Mouse (Mus musculus): ENCODE results near the gene Rbp3. TPM values are rescaled to one million over a fixed set of nuclear protein-coding genes. Genes with fewer than 3 reads are reported as not detected.

Rbp3 gene
- polyA plus RNA-seq (2015; fragmentation: Nextera tagmentation; extraction: Ambion mirVana) = 0.02 TPM in 1 of 2 replicates, not detected in the other

DNA sequence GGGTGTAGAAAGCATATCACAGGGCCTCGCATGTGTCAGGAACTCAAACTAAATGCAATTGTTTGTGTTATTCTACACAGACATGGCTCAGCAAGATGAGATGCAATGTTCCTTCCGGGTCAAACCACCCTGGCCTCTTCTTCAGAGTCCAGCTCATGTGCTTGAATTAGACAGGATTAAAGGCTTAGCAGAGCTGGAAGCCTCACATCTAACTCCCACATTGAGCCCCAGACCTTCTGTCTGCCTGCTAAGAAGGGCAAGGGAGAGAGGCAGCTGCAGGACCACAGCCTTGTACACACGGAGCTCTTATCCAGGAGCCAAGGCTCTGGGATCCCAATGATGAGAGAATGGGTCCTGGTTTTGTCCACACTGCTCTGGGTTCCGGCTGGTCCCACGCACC, at the start of gene Rbp3:
Rbp3 (plus strand) TSS at position 243 of the 400 bp plus-strand sequence.
- no peaks in the 10 kb centered on the region for H3K36me3 ChIP-seq
- no peaks in the 10 kb centered on the region for H3K4me1 ChIP-seq
- no peak within 1 kb of the TSS for H3K4me2 ChIP-seq
- H3K27me3 ChIP-seq = no peaks in the 10 kb centered on the region
- WGBS = 89% methylated on average over 5 of the region's 5 CpGs
- ATAC-seq (ENCODE audit: borderline replicate concordance, extremely low read depth, low FRiP score, low TSS enrichment) = no peak
- H3K4me3 ChIP-seq = no peak within 1 kb of the TSS
- no peak within 1 kb of the TSS for H3K9ac ChIP-seq
- H3K9me3 ChIP-seq = no peaks in the 10 kb centered on the region
- H3K27ac ChIP-seq = no peak within 1 kb of the TSS

DNA sequence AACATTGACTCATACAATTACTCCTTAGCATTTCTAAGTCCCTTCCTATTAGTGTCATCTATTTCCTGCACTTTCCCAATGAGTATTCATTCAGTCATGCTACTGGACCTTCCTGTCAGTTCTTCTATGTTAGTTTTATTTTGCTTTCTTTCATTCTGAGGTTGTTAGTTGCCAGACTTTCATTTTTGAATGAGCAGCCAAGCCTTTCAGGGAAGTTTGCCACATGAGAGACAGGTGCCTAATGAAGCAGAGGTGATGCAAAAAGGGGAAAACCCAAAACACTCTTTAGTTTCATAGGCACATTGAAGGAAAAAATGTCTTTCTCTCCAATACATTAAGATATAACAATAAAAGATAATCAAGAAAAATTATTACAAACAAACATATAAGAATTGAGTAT, 49.0 kb upstream of the Rbp3 start:
- Histone ChIP-seq H3K27me3 (no peaks in the 10 kb centered on the region), H3K9ac (no peak overlapping the region), H3K9me3 (no peaks in the 10 kb centered on the region), H3K4me2 (no peak overlapping the region), H3K27ac (no peak overlapping the region), H3K4me3 (no peak overlapping the region), H3K36me3 (no peaks in the 10 kb centered on the region), H3K4me1 (no peaks in the 10 kb centered on the region)
- no peak for ATAC-seq (ENCODE audit: borderline replicate concordance, extremely low read depth, low FRiP score, low TSS enrichment)

DNA sequence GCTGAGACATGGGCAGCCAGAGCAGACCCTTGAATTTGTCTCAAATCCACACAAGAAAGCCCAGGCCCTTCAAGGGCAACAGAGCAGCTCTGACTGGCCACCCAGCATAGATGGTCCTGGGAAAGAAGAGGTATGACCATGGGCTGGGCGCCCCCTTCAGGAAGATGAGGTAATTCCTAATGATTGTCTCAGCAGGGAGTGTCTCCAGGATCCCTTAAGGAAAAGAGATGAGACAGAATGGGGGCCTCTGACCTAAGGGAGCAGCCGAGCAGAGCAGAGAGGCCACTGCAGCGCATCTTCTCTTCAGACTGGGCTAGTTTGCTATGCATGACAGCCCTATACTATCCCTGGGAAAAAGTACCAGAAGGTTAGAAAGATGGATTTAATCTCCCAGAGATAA, 40.1 kb upstream of the Rbp3 start:
- Histone ChIP-seq H3K4me2 (no peak overlapping the region), H3K9me3 (no peaks in the 10 kb centered on the region), H3K27me3 (peaks cover 6% of the 10 kb centered on the region; the same call in 1 of the 2 replicates), H3K4me1 (no peaks in the 10 kb centered on the region), H3K36me3 (no peaks in the 10 kb centered on the region), H3K4me3 (no peak overlapping the region), H3K27ac (no peak overlapping the region), H3K9ac (no peak overlapping the region)
- 16% methylated on average over 3 of the region's 3 CpGs for WGBS
- ATAC-seq (ENCODE audit: borderline replicate concordance, extremely low read depth, low FRiP score, low TSS enrichment) = no peak

DNA sequence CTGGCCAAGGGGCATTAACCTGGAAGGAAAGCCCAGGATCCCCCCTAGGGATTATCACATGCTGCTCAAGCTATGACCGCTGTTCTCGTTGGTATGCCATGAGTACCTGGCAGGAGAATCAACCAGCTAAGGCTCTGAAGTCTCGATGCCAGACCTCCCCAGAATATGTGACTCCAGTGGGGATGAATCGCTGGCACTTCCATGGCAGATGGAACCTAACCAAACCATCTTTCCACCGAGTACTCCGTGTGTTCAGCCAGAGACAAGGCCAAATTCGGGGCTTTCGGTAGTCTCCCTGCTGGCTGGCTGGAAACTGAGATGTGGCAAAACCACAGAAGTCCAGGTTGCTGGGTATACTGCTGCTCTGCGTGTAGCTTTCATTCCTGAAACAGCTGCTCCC, 39.6 kb upstream of the Rbp3 start:
- Histone ChIP-seq H3K4me3 (no peak overlapping the region), H3K4me2 (no peak overlapping the region), H3K36me3 (no peaks in the 10 kb centered on the region), H3K9me3 (no peaks in the 10 kb centered on the region), H3K9ac (no peak overlapping the region), H3K27ac (no peak overlapping the region), H3K4me1 (no peaks in the 10 kb centered on the region), H3K27me3 (peaks cover 6% of the 10 kb centered on the region; the same call in 1 of the 2 replicates)
- WGBS = 87% methylated on average over 9 of the region's 9 CpGs
- ATAC-seq (ENCODE audit: borderline replicate concordance, extremely low read depth, low FRiP score, low TSS enrichment) = no peak

DNA sequence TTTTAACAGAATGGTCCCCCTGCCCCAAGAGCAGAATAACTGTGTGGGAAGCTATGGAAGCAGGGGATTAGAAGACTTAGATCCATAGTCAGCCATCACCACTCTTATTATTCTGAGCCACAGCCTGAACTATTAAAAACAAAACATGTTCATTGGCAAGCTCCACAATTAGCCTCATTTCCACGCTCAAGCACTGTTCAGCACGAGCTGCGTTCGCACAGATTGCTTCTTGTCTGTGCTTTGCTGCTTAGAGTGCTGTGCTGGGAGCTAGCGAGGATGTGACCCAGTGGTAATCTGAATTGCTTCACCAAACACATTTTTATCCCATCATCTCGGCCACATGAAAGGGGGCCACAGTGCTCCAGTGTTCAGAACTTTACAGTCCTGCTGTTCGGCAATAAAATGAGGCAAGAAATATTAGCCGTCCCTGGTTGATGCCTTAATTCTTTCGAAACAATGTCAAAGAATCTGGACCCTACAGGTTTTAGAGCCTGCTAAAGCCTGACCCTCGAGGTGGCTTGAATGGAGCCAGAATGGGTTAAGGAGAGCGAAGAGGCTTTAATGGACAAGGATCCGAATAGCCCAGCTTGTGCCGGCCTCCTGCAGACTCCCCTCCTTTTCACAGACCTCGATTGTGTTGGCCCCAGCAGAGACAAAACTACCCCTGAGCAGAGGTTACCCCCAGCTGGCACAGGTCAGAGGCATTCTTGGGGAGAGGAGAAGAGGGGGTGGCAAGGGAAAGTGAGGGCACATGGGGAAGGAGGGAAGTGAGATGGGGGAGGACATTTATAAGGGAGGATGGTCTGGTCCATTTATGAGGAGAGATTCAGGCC, 32.9 kb upstream of the Rbp3 start:
- H3K27me3 ChIP-seq = peaks cover 70% of the 10 kb centered on the region
- H3K4me3 ChIP-seq = no peak overlapping the region
- 49% methylated on average over 14 of the region's 14 CpGs for WGBS

DNA sequence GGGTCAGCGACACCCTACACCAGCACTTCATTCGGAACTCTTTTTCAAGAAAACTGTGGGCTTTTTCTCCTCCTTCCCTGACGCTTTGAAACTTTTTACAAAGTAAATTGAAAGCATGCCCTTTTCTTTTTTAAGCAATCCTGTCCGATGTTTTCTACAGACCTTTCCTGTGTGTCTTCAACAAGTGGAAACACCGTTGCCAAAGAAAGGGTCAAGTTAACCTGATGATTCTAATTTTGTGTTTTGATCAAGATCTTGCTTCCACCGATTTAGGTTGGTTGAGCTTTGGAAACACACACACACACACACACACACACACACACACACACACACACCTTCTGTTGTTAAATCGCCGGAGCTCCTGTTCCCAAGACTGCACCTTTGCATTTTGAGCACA, 31.0 kb upstream of the Rbp3 start:
- no peak overlapping the region for H3K27ac ChIP-seq
- peak overlapping the region; percentile 98 for H3K4me2 ChIP-seq
- peak overlapping the region; percentile 53 for H3K4me3 ChIP-seq
- WGBS = 18% methylated on average over 8 of the region's 8 CpGs
- peaks cover 77% of the 10 kb centered on the region for H3K27me3 ChIP-seq
- ATAC-seq (ENCODE audit: borderline replicate concordance, extremely low read depth, low FRiP score, low TSS enrichment) = no peak
- no peaks in the 10 kb centered on the region for H3K36me3 ChIP-seq
- H3K9ac ChIP-seq = no peak overlapping the region
- peaks cover 16% of the 10 kb centered on the region; the same call in 1 of the 2 replicates for H3K4me1 ChIP-seq
- H3K9me3 ChIP-seq = no peaks in the 10 kb centered on the region

More for the DNA sequence above, 32.9 kb upstream of the Rbp3 start:
- Histone ChIP-seq H3K4me1 (peaks cover 8% of the 10 kb centered on the region; the same call in 1 of the 2 replicates), H3K4me2 (no peak overlapping the region), H3K9me3 (no peaks in the 10 kb centered on the region), H3K27ac (no peak overlapping the region), H3K9ac (no peak overlapping the region), H3K36me3 (no peaks in the 10 kb centered on the region)
- no peak for ATAC-seq (ENCODE audit: borderline replicate concordance, extremely low read depth, low FRiP score, low TSS enrichment)

DNA sequence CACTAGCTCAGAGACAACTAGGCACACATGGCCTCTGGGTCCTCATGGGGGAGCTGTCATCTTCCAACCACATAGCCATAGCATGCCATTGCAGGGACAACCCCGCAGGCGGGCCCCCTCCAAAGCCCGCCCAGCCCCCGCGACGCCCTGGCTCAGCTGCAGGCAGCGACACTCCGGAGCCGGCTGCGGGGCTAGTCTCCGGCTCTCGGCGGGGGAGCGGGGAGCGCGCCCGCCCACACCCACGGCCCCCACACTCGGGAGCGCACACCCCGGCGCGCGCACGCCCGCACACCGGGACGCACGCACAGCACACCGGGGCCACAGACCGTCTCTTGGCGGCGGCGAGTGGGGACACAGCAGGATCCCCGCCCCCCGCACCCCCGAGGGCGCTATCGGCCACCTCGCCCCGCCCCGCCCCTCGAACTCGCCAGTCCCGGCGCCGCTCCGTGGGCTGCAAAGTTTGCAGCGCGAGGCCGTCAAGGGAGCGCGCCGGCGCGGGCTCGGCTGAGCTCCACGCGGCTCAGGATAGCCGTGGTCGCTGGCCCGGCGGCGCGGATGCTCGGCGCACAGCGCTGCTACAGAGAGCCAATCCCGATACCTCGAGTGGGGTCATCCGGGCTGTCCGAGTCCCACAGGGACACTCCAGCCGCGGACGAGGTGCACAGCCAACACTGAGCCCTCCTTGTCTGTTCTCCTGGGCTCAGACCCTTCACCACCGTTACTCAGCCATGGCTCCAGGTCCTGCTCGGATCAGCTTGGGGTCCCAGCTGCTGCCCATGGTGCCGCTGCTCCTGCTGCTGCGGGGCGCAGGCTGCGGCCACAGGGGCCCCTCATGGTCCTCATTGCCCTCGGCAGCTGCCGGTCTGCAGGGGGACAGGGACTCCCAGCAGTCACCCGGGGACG, 30.4 kb upstream of the Rbp3 start, which contains the start of gene Gdf10:
Gdf10 (plus strand) TSS at position 420 of the 903 bp plus-strand sequence.
- ATAC-seq (ENCODE audit: borderline replicate concordance, extremely low read depth, low FRiP score, low TSS enrichment) = peak; percentile 83
- H3K27ac ChIP-seq = no peak within 1 kb of the TSS
- peaks cover 16% of the 10 kb centered on the region; the same call in 1 of the 2 replicates for H3K4me1 ChIP-seq
- peak within 1 kb of the TSS; percentile 42 for H3K9ac ChIP-seq
- H3K36me3 ChIP-seq = no peaks in the 10 kb centered on the region
- WGBS = under 1% methylated on average over 83 of the region's 85 CpGs
- no peaks in the 10 kb centered on the region for H3K9me3 ChIP-seq
- peak within 1 kb of the TSS; percentile 98 for H3K4me2 ChIP-seq
- peak within 1 kb of the TSS; percentile 53 for H3K4me3 ChIP-seq
- H3K27me3 ChIP-seq = peaks cover 79% of the 10 kb centered on the region

DNA sequence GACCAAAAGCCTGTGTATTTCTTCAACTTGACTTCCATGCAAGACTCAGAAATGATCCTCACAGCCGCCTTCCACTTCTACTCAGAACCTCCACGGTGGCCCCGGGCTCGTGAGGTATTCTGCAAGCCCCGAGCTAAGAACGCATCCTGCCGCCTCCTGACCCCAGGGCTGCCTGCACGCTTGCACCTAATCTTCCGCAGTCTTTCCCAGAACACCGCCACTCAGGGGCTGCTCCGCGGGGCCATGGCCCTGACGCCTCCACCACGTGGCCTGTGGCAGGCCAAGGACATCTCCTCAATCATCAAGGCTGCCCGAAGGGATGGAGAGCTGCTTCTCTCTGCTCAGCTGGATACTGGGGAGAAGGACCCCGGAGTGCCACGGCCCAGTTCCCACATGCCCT, 21.9 kb upstream of the Rbp3 start:
- 37% methylated on average over 17 of the region's 17 CpGs for WGBS
- ATAC-seq (ENCODE audit: borderline replicate concordance, extremely low read depth, low FRiP score, low TSS enrichment) = no peak
- no peak overlapping the region for H3K4me2 ChIP-seq
- no peak overlapping the region for H3K27ac ChIP-seq
- no peaks in the 10 kb centered on the region for H3K36me3 ChIP-seq
- H3K9ac ChIP-seq = no peak overlapping the region
- H3K4me1 ChIP-seq = peaks cover 4% of the 10 kb centered on the region; the same call in 1 of the 2 replicates
- H3K27me3 ChIP-seq = peaks cover 57% of the 10 kb centered on the region
- H3K4me3 ChIP-seq = no peak overlapping the region
- H3K9me3 ChIP-seq = no peaks in the 10 kb centered on the region

DNA sequence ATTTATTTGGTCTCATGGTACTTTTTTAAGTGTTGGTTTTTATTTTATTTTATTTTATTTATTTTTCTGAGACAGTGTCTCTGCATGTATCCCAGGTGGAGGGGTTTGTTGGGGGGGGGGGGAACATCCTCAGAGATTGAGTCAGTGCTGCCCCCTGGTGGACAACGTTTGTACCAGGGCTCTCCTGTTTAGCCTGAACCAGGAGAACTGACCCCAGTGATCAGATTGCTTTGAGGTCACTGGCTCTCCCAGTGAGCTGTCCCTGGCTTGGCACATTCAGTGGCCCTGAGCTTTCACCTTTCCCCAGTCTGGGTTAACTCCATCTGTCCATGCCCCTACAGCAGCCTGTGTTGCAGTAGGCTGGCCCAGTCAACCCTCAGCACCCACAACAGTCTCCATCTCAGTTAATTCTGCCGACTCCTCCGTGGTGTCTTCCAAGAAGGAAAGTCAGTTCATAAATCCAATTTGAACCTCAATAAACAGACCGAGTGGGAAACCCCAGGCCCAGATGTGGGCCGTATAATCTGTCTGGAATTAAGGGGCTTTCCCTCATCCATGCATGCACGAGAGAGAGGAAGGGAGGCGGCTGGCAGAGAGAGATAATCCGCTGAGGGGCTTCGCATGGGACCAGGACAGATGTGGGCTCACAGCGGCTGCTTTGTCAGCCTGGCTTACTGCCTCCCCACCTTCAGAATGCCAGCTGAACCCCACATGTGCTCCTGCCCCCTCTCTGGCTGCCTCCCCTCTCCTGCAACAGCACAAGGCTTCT, 20.7 kb upstream of the Rbp3 start:
- 65% methylated on average over 10 of the region's 10 CpGs for WGBS
- no peak for ATAC-seq (ENCODE audit: borderline replicate concordance, extremely low read depth, low FRiP score, low TSS enrichment)
- H3K4me1 ChIP-seq = no peaks in the 10 kb centered on the region
- H3K4me2 ChIP-seq = no peak overlapping the region
- no peak overlapping the region for H3K9ac ChIP-seq
- no peaks in the 10 kb centered on the region for H3K36me3 ChIP-seq
- H3K9me3 ChIP-seq = no peaks in the 10 kb centered on the region
- H3K27ac ChIP-seq = no peak overlapping the region
- H3K27me3 ChIP-seq = peaks cover 53% of the 10 kb centered on the region
- H3K4me3 ChIP-seq = no peak overlapping the region

DNA sequence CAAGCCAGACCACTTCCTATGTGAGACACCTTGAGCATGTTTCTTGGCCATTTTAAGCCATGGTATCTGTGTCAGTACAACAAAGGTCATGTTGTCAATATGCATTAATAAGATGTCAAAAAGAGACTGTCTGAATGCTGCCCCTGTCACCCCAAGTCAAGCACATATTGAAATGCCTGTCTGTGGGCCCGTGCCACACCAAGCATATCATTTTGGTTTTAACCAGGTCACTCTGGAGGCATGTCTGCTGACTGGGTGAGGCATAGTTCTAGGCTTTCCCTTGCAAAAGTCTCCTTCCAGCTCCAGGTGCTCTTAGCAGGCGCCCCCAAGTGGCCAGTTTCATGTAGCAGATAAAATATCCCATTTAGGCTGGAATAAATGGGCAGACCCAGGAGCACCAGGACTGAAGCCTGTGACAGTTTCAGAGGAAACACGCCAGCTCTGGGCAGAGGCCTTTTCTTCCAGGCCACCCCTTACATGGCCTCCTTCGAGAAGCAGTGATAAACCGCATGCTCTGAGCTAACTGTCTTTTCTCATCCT, 20.0 kb upstream of the Rbp3 start:
- Histone ChIP-seq H3K4me1 (no peaks in the 10 kb centered on the region), H3K4me2 (no peak overlapping the region), H3K9me3 (no peaks in the 10 kb centered on the region), H3K4me3 (no peak overlapping the region), H3K9ac (no peak overlapping the region), H3K36me3 (no peaks in the 10 kb centered on the region), H3K27ac (no peak overlapping the region), H3K27me3 (peaks cover 46% of the 10 kb centered on the region)
- no peak for ATAC-seq (ENCODE audit: borderline replicate concordance, extremely low read depth, low FRiP score, low TSS enrichment)
- WGBS = 37% methylated on average over 5 of the region's 5 CpGs

DNA sequence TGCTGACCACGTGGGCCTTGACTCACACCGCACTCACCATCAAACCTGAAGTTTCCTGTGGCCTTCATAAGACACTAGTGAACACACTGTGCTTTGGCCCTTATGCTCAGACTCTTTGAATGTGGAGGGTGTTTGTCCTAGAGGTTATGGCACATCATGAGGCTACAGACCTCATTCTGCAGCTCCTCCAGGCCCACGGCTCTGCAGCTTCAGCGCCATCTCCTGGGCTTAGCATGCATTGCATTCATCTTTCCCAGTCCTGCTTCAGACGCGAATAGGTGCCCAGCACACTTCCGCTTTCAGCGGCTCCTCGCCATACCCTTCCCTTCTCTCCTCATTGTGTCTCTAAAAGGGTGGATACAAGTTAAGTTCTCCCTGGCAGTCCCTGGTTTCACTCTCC, 14.7 kb upstream of the Rbp3 start:
- 25% methylated on average over 9 of the region's 9 CpGs for WGBS
- no peaks in the 10 kb centered on the region for H3K4me1 ChIP-seq
- H3K4me2 ChIP-seq = peak overlapping the region; percentile 28; the same call in 1 of the 2 replicates
- peak; percentile 33; the same call in 1 of the 2 replicates for ATAC-seq (ENCODE audit: borderline replicate concordance, extremely low read depth, low FRiP score, low TSS enrichment)
- no peak overlapping the region for H3K27ac ChIP-seq
- no peak overlapping the region for H3K4me3 ChIP-seq
- 0 out of 2 replicates have a peak, but pooled peaks cover 4% of the 10 kb centered on the region for H3K27me3 ChIP-seq
- no peaks in the 10 kb centered on the region for H3K9me3 ChIP-seq
- H3K9ac ChIP-seq = no peak overlapping the region
- H3K36me3 ChIP-seq = no peaks in the 10 kb centered on the region
